Mouse (Mus musculus) testis, adult 2 months (tissue): ENCODE data around the gene Prl8a9. TPM values are rescaled to one million over a fixed set of nuclear protein-coding genes. Genes with fewer than 3 reads are reported as not detected.

Source experiments
- H3K27ac ChIP-seq: fragments of 200-500 bp; 2 replicates; pipeline ENCODE4 v1.5.1; 2012; ENCODE audit warnings: low read depth, low read length; ENCODE audit not compliant: control insufficient read depth, insufficient read depth
- H3K27me3 ChIP-seq: fragments of 200-500 bp; 2 replicates; pipeline ENCODE4 v1.6.1; 2012; ENCODE audit warnings: mild to moderate bottlenecking, low read length, moderate library complexity; ENCODE audit not compliant: control insufficient read depth, insufficient read depth
- H3K36me3 ChIP-seq: fragments of 200-500 bp; 2 replicates; pipeline ENCODE4 v1.6.1; 2012; ENCODE audit warnings: mild to moderate bottlenecking, low read length; ENCODE audit not compliant: control insufficient read depth, insufficient read depth
- H3K4me1 ChIP-seq: fragments of 200-500 bp; 2 replicates; pipeline ENCODE4 v1.6.1; 2012; ENCODE audit warnings: low read length; ENCODE audit not compliant: control insufficient read depth, insufficient read depth
- H3K4me3 ChIP-seq: fragments of 200-500 bp; 2 replicates; pipeline ENCODE4 v1.5.1; 2012; ENCODE audit warnings: low read depth, mild to moderate bottlenecking, low read length, moderate library complexity, mixed read lengths; ENCODE audit not compliant: control insufficient read depth
- CTCF ChIP-seq: fragments of 200-500 bp; IDR thresholded peaks from 2 replicates; pipeline ENCODE4 v1.5.1; 2012; ENCODE audit warnings: low read depth, mild to moderate bottlenecking, inconsistent platforms, low read length, moderate library complexity; ENCODE audit not compliant: control insufficient read depth, insufficient read depth, insufficient replicate concordance
- POLR2A ChIP-seq: fragments of 200-500 bp; IDR thresholded peaks from 2 replicates; pipeline ENCODE4 v1.6.1; 2012; ENCODE audit warnings: low read depth, mild to moderate bottlenecking, inconsistent platforms, low read length, moderate library complexity; ENCODE audit not compliant: control insufficient read depth
- polyA plus RNA-seq: library from polyadenylated mRNA; depleted of rRNA; stranded (reverse); fragments of >200 nt; gene quantifications from 2 replicates; pipeline ENCODE4 v1.2.3, GENCODE M21; 2012; rRNA removed

The Prl8a9 gene
- polyA plus RNA-seq: not detected in 2 replicates

GRCm38 (mm10) chr13:27564506-27564905, at the start of gene Prl8a9:
Gene Prl8a9 (minus strand): TSS chr13:27564606.
- TF ChIP-seq CTCF (no peak), POLR2A (no peak)
- Histone ChIP-seq H3K27ac (no peak within 1 kb of the TSS), H3K27me3 (no peaks in the 10 kb centered on the region), H3K4me1 (no peaks in the 10 kb centered on the region), H3K4me3 (no peak within 1 kb of the TSS), H3K36me3 (no peaks in the 10 kb centered on the region)

DNA sequence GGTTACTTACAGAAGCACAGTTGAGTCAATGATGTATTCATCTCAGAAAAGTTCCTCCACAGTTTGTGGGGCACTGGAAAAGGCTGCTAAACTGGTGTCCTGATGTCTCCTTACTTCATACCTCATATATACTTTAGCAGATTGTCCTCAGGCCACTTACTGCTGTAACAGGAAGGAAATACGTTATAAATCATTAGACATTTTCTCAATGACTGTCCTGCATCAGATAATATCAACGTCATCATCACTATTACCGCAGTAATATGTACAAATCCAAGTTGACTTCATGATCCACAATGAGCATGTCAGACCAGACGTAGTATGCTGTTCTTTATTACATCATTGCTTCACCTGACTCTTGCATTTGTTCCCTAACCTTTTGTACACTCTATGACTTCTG, 46.1 kb upstream of the Prl8a9 start, which contains the start of gene Prl7b1:
TSS of gene Prl7b1 (minus strand) at position 101 of the 400 bp plus-strand sequence.
- Histone ChIP-seq H3K36me3 (no peaks in the 10 kb centered on the region), H3K27me3 (no peaks in the 10 kb centered on the region), H3K4me1 (no peaks in the 10 kb centered on the region), H3K4me3 (no peak within 1 kb of the TSS), H3K27ac (no peak within 1 kb of the TSS)
- TF ChIP-seq CTCF (no peak), POLR2A (no peak)

- H3K4me3 ChIP-seq: no peak within 1 kb of the TSS
- H3K36me3 ChIP-seq: no peaks in the 10 kb centered on the region
- H3K27me3 ChIP-seq: no peaks in the 10 kb centered on the region
- H3K4me1 ChIP-seq: no peaks in the 10 kb centered on the region
- H3K27ac ChIP-seq: no peak within 1 kb of the TSS
- TF ChIP-seq CTCF: no peak
- TF ChIP-seq POLR2A: no peak
These were observed 17.7 kb upstream of the Prl8a9 start, which contains the start of gene Prl8a1 for GRCm38 (mm10) chr13:27582071-27582470. Gene Prl8a1 (minus strand): TSS chr13:27582171.

DNA sequence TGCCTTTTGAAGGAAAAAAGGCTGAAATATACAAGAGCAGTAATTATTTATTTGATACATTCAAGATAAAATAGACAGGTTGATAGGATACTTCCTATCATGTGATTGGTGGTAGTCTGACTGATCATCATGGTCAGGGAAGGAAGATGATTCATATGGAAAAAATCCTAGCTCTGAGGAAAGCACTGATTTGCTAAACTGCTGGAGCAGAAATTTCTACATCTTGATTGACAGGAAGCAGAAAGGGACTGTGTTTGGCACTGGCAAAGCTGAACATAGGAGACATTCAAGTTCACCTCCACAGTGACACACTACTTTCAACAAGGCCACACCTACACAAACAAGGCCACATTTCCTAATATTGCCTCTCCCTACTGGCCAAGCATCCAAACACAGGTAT, 11.1 kb downstream of the Prl8a9 start:
- no peaks in the 10 kb centered on the region for H3K36me3 ChIP-seq
- H3K27ac ChIP-seq: no peak overlapping the region
- no peaks in the 10 kb centered on the region for H3K27me3 ChIP-seq
- TF ChIP-seq POLR2A (no peak), CTCF (no peak)
- H3K4me3 ChIP-seq: no peak overlapping the region
- no peaks in the 10 kb centered on the region for H3K4me1 ChIP-seq

DNA sequence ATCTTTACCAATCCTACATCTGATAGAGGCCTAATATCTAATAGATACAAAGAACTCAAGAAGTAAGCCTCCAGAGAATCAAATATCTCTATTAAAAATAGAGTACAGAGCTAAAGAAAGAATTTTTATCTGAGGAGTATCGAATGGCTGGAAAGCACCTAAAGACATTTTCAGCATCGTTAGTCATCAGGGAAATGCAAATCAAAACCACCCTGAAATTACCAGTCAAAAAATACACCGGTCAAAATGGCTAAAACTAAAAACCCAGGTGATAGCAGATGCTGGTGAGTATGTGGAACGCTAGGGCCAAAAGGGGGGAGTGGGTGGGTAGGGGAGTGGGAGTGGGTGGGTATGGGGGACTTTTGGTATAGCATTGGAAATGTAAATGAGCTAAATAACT, 41.2 kb downstream of the Prl8a9 start:
- H3K27me3 ChIP-seq: no peaks in the 10 kb centered on the region
- no peaks in the 10 kb centered on the region for H3K4me1 ChIP-seq
- H3K4me3 ChIP-seq: no peak overlapping the region
- TF ChIP-seq CTCF: no peak
- TF ChIP-seq POLR2A: no peak
- no peaks in the 10 kb centered on the region for H3K36me3 ChIP-seq
- H3K27ac ChIP-seq: no peak overlapping the region

- no peak within 1 kb of the TSS for H3K4me3 ChIP-seq
- no peaks in the 10 kb centered on the region for H3K4me1 ChIP-seq
- no peaks in the 10 kb centered on the region for H3K36me3 ChIP-seq
- TF ChIP-seq POLR2A: no peak
- TF ChIP-seq CTCF: no peak
- no peak within 1 kb of the TSS for H3K27ac ChIP-seq
- H3K27me3 ChIP-seq: no peaks in the 10 kb centered on the region
These were observed 51.3 kb downstream of the Prl8a9 start, which contains the start of gene Prl8a8 for GRCm38 (mm10) chr13:27513117-27513516. Gene Prl8a8 (minus strand): TSS chr13:27513217.

Other genes starting within 250 kb of the Prl8a9 start
- gene Prl8a2, start 218.9 kb downstream of the Prl8a9 start, polyA plus RNA-seq: not detected in 2 replicates
- gene Prl2b1, start 173.8 kb downstream of the Prl8a9 start, polyA plus RNA-seq: not detected in 2 replicates
- gene Prl8a6, start 125.9 kb downstream of the Prl8a9 start, polyA plus RNA-seq: not detected in 2 replicates
- not detected in 2 replicates for gene Prl8a8, start 51.4 kb downstream of the Prl8a9 start, polyA plus RNA-seq
- not detected in 2 replicates for gene Prl8a1, start 17.6 kb upstream of the Prl8a9 start, polyA plus RNA-seq
- not detected in 2 replicates for gene Prl7b1, start 46.0 kb upstream of the Prl8a9 start, polyA plus RNA-seq
- gene Prl7a1, start 77.9 kb upstream of the Prl8a9 start, polyA plus RNA-seq: not detected in 2 replicates
- gene Prl7a2, start 103.4 kb upstream of the Prl8a9 start, polyA plus RNA-seq: not detected in 2 replicates
- gene Prl7d1, start 152.1 kb upstream of the Prl8a9 start, polyA plus RNA-seq: not detected in 2 replicates
- gene Prl7c1, start 216.2 kb upstream of the Prl8a9 start, polyA plus RNA-seq: not detected in 2 replicates
- gene Prl2a1, start 237.0 kb upstream of the Prl8a9 start, polyA plus RNA-seq: not detected in 2 replicates